Mouse (Mus musculus): ENCODE measurements at regions not wholly inside any gene's neighbourhood (a gene's known extent, or its start where the extent isn't known, plus 50 kb on each side); places are given as distances from the start of the nearest gene placed in this dataset.
A peak's percentile ranks its signal among the peaks of the same experiment; 100 is the strongest.

DNA sequence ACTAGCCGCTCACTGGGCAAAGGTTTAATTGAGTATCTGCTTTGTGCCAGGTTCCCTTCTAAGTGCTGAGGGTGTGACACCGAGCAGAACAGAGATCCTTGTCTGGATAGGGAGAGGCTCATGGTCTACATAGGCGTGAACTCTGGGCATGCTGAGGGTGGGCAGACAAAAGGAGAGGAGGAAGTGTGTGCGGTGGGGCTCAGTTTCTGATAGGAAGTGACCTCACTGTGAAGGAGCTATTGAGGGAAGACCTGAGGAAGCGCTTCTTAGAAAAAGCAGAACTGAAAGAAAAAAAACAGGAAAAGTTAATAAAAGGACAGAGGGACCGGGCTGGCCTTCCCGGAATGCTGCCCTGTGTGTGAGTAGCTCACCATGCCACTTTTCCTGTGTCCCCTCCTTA is 162.8 kb downstream of the Hibadh start:
- no peak for DNase-seq (ENCODE audit: low spot score in 2 of 2)

- no peak for DNase-seq (ENCODE audit: low spot score in 2 of 2)
Measured at GRCm38 (mm10) chr6:52478624-52479023, 161.6 kb downstream of the Hibadh start.

DNA sequence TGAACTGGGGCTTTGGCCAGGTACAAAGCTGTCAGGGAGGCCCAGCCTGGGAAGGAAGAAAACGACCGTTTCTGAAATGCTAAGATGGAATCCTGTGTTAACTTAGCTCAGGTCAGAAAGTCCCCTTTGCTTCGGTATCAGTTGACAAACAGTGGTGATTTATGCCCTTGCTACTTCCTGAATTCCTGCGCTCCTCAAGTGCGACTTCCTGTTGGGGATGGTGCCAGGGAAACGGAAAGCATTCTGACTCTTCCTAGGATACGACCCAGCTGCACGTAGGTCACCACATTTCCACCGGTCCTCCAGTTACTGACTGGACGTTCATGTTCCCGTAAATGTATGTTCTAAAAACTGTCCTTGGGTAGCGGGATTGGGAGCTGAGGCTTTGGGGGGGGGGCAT is 161.0 kb downstream of the Hibadh start:
- no peak for DNase-seq (ENCODE audit: low spot score in 2 of 2)

DNA sequence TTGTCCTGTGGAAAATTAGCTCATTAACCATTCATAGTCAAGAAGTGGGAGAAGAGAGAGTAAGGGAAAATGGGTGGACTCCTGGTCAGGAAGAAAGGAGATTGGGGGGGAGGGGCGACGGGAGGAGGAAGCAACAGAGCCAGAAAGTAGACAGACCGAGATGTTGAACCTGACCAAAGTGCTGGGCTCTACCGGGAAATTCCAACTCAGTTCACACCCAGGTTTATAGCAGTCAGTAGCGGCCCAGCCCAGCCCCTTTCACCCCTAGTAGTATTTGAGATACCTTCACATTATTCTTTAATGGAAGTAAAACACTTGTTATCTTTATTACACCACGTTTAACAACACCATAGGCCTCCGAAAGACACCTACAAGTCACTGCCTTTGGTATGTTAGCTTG is 158.2 kb downstream of the Hibadh start:
- no peak for DNase-seq (ENCODE audit: low spot score in 2 of 2)

- DNase-seq (ENCODE audit: low spot score in 2 of 2), result no peak
Measured at GRCm38 (mm10) chr6:52486146-52486545, 154.0 kb downstream of the Hibadh start.

GRCm38 (mm10) chr6:52486655-52487054 is 153.5 kb downstream of the Hibadh start:
- peak in 1 of 2 experiments; percentile 31 for DNase-seq (ENCODE audit: low spot score in 2 of 2)

DNA sequence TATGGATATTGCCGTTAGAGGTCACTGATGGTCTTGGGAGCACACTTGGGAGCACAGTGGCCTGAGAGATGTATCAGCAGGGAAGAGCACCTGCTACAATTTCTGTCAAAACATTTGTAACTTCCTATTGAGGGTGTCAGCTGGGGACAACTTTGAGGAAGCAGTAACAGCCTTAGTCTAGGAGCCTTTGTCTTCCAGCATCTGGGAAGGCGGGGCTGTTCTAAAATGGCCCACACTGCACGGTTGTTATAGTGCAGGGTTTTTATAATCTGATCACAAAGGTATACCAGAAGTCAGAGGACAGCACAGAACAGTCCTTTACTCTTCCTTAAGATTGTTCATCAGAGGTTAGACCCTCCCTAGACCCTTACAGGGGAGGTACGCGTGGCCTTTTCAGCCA is 152.3 kb downstream of the Hibadh start:
- no peak for DNase-seq (ENCODE audit: low spot score in 2 of 2)

- no peak for DNase-seq (ENCODE audit: low spot score in 2 of 2)
Measured at GRCm38 (mm10) chr6:52490264-52490775, 149.9 kb downstream of the Hibadh start.

GRCm38 (mm10) chr6:52495301-52495700 is 144.9 kb downstream of the Hibadh start:
- DNase-seq (ENCODE audit: low spot score in 2 of 2), result no peak

GRCm38 (mm10) chr6:52495855-52496254 is 144.3 kb downstream of the Hibadh start:
- no peak for DNase-seq (ENCODE audit: low spot score in 2 of 2)

All from adrenal gland, adult 18-20 months (tissue).